Mouse (Mus musculus): ENCODE data around the gene Psg16. TPM values are rescaled to one million over a fixed set of nuclear protein-coding genes. Genes with fewer than 3 reads are reported as not detected.
"Not testable (repeated sequence)": the region's sequence is repeated elsewhere in the genome, so short reads cannot be mapped to it uniquely, and the experiment has no call there.

Psg16 gene
- polyA plus RNA-seq, 1 experiment from 2014 or later = 0.09 TPM

DNA sequence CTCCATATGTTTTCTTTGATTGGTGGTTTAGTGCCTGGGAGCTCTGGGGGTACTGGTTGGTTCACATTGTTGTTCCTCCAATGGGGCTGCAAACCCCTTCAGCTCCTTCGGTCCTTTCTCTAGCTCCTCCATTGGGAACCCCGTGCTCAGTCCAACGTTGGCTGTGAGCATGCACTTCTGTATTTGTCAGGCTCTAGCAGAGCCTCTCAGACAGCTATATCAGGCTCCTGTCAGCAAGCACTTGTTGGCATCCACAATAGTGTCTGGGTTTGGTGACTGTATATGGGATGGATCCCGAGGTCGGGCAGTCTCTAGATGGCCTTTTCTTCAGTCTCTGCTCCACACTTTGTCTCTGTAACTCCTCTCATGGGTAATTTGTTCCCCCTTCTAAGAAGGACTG is 6.2 kb upstream of the Psg16 start:
- H3K36me3 ChIP-seq (ENCODE audit: control insufficient read depth, insufficient read depth, low read length); ATAC-seq (ENCODE audit: insufficient read depth, low FRiP score, low TSS enrichment); H3K4me1 ChIP-seq (ENCODE audit: control insufficient read depth, insufficient read depth, low read length); H3K4me3 ChIP-seq (ENCODE audit: low read depth, low read length); DNase-seq (ENCODE audit: low spot score); H3K4me2 ChIP-seq (ENCODE audit: low read depth); H3K9ac ChIP-seq (ENCODE audit: low read length); H3K9me3 ChIP-seq (ENCODE audit: control insufficient read depth, low read length); H3K27ac ChIP-seq (ENCODE audit: low read depth, low read length); H3K27me3 ChIP-seq (ENCODE audit: control insufficient read depth, insufficient read depth, low read length): not testable (repeated sequence)
- 71% methylated on average over 5 of the region's 5 CpGs for WGBS

DNA sequence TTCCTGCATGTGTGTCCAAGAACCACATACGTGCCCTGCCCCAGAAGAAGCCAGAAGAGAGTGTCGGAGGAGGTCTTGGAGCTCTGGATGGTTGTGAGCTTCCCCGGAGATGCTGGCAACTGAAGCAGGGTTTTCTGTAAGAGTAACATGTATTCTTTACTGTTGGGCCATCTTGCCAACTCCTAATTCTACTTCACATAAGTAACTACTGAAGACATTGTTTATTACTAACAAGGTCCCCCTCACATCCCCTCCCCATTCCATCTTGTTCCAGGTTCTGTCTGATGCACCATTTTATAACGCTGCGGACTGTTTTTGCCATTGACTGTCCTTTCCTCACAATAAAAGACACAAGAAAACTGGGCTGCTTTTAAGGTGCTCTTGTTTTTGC is 332 bp upstream of the Psg16 start:
- WGBS = 53% methylated on average over 5 of the region's 5 CpGs
- H3K9ac ChIP-seq (ENCODE audit: low read length) = no peak overlapping the region
- ATAC-seq (ENCODE audit: insufficient read depth, low FRiP score, low TSS enrichment) (no peak), DNase-seq (ENCODE audit: low spot score) (no peak)
- no peak overlapping the region for H3K4me3 ChIP-seq (ENCODE audit: low read depth, low read length)
- no peaks in the 10 kb centered on the region for H3K27me3 ChIP-seq (ENCODE audit: control insufficient read depth, insufficient read depth, low read length)
- H3K36me3 ChIP-seq (ENCODE audit: control insufficient read depth, insufficient read depth, low read length) = no peaks in the 10 kb centered on the region
- H3K4me2 ChIP-seq (ENCODE audit: low read depth) = no peak overlapping the region
- H3K4me1 ChIP-seq (ENCODE audit: control insufficient read depth, insufficient read depth, low read length) = no peaks in the 10 kb centered on the region
- no peaks in the 10 kb centered on the region for H3K9me3 ChIP-seq (ENCODE audit: control insufficient read depth, low read length)
- no peak overlapping the region for H3K27ac ChIP-seq (ENCODE audit: low read depth, low read length)

- ATAC-seq (ENCODE audit: insufficient read depth, low FRiP score, low TSS enrichment) (no peak), DNase-seq (ENCODE audit: low spot score) (no peak)
- Histone ChIP-seq H3K27me3 (ENCODE audit: control insufficient read depth, insufficient read depth, low read length) (no peaks in the 10 kb centered on the region), H3K4me2 (ENCODE audit: low read depth) (no peak overlapping the region), H3K36me3 (ENCODE audit: control insufficient read depth, insufficient read depth, low read length) (no peaks in the 10 kb centered on the region), H3K27ac (ENCODE audit: low read depth, low read length) (no peak overlapping the region), H3K9ac (ENCODE audit: low read length) (no peak overlapping the region), H3K4me3 (ENCODE audit: low read depth, low read length) (no peak overlapping the region), H3K4me1 (ENCODE audit: control insufficient read depth, insufficient read depth, low read length) (no peaks in the 10 kb centered on the region), H3K9me3 (ENCODE audit: control insufficient read depth, low read length) (no peaks in the 10 kb centered on the region)
- WGBS = 100% methylated on average over 1 of the region's 1 CpGs
Observed at GRCm38 (mm10) chr7:17076542-17076941, 2.7 kb downstream of the Psg16 start.

GRCm38 (mm10) chr7:17078076-17078654 is 4.3 kb downstream of the Psg16 start:
- no peak for DNase-seq (ENCODE audit: low spot score)
- no peak overlapping the region for H3K4me3 ChIP-seq (ENCODE audit: low read depth, low read length)
- H3K27me3 ChIP-seq (ENCODE audit: control insufficient read depth, insufficient read depth, low read length) = no peaks in the 10 kb centered on the region
- H3K27ac ChIP-seq (ENCODE audit: low read depth, low read length) = no peak overlapping the region
- no peaks in the 10 kb centered on the region for H3K36me3 ChIP-seq (ENCODE audit: control insufficient read depth, insufficient read depth, low read length)
- no peak overlapping the region for H3K9ac ChIP-seq (ENCODE audit: low read length)
- ATAC-seq (ENCODE audit: insufficient read depth, low FRiP score, low TSS enrichment) = no peak
- no peaks in the 10 kb centered on the region for H3K9me3 ChIP-seq (ENCODE audit: control insufficient read depth, low read length)
- 85% methylated on average over 7 of the region's 7 CpGs for WGBS
- no peaks in the 10 kb centered on the region for H3K4me1 ChIP-seq (ENCODE audit: control insufficient read depth, insufficient read depth, low read length)
- no peak overlapping the region for H3K4me2 ChIP-seq (ENCODE audit: low read depth)

- WGBS = 83% methylated on average over 4 of the region's 4 CpGs
Observed at GRCm38 (mm10) chr7:17082766-17083165, 8.9 kb downstream of the Psg16 start.

GRCm38 (mm10) chr7:17087731-17088130 is 13.9 kb downstream of the Psg16 start:
- ATAC-seq (ENCODE audit: insufficient read depth, low FRiP score, low TSS enrichment) (no peak), DNase-seq (ENCODE audit: low spot score) (no peak)
- Histone ChIP-seq H3K27ac (ENCODE audit: low read depth, low read length) (no peak overlapping the region), H3K9ac (ENCODE audit: low read length) (no peak overlapping the region), H3K4me1 (ENCODE audit: control insufficient read depth, insufficient read depth, low read length) (no peaks in the 10 kb centered on the region), H3K9me3 (ENCODE audit: control insufficient read depth, low read length) (no peaks in the 10 kb centered on the region; the same call in 1 of the 2 replicates), H3K36me3 (ENCODE audit: control insufficient read depth, insufficient read depth, low read length) (no peaks in the 10 kb centered on the region), H3K27me3 (ENCODE audit: control insufficient read depth, insufficient read depth, low read length) (no peaks in the 10 kb centered on the region), H3K4me3 (ENCODE audit: low read depth, low read length) (no peak overlapping the region), H3K4me2 (ENCODE audit: low read depth) (no peak overlapping the region)
- 70% methylated on average over 3 of the region's 3 CpGs for WGBS

More at GRCm38 (mm10) chr7:17082766-17083165, 8.9 kb downstream of the Psg16 start:
- no peaks in the 10 kb centered on the region; the same call in 1 of the 2 replicates for H3K9me3 ChIP-seq (ENCODE audit: control insufficient read depth, low read length)
- no peak for ATAC-seq (ENCODE audit: insufficient read depth, low FRiP score, low TSS enrichment)
- H3K9ac ChIP-seq (ENCODE audit: low read length) = no peak overlapping the region
- DNase-seq (ENCODE audit: low spot score) = no peak
- no peak overlapping the region for H3K4me2 ChIP-seq (ENCODE audit: low read depth)
- H3K27me3 ChIP-seq (ENCODE audit: control insufficient read depth, insufficient read depth, low read length) = no peaks in the 10 kb centered on the region
- H3K4me3 ChIP-seq (ENCODE audit: low read depth, low read length) = no peak overlapping the region
- H3K27ac ChIP-seq (ENCODE audit: low read depth, low read length) = no peak overlapping the region
- H3K4me1 ChIP-seq (ENCODE audit: control insufficient read depth, insufficient read depth, low read length) = no peaks in the 10 kb centered on the region
- no peaks in the 10 kb centered on the region for H3K36me3 ChIP-seq (ENCODE audit: control insufficient read depth, insufficient read depth, low read length)

DNA sequence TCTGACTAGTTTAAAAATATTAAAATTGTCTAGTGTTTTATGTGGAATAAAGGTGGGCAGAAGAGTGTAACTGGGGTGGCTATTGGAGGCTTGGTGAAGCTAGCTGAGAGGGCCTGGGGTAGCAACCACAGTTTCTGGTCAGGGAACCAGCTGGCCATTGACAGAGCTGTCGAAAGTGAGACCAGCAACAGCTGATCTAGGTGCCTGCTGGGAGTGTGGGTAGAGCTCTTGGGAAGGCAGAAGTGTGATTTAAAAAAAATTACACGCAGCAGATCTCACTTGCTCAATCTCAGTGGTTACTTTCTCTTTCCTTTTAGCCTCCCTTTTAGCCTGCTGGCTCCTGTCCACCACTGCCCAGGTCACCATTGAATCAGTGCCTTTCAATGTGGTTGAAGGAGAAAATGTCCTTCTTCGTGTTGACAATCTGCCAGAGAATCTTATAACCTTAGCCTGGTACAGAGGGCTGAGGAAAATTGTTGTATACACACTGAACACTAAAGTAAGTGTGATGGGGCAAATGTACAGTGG is 16.3 kb downstream of the Psg16 start:
- DNase-seq (ENCODE audit: low spot score) (no peak), ATAC-seq (ENCODE audit: insufficient read depth, low FRiP score, low TSS enrichment) (no peak)
- H3K4me2 ChIP-seq (ENCODE audit: low read depth) = no peak overlapping the region
- no peaks in the 10 kb centered on the region for H3K36me3 ChIP-seq (ENCODE audit: control insufficient read depth, insufficient read depth, low read length)
- H3K4me3 ChIP-seq (ENCODE audit: low read depth, low read length) = no peak overlapping the region
- no peaks in the 10 kb centered on the region; the same call in 1 of the 2 replicates for H3K9me3 ChIP-seq (ENCODE audit: control insufficient read depth, low read length)
- no peaks in the 10 kb centered on the region for H3K4me1 ChIP-seq (ENCODE audit: control insufficient read depth, insufficient read depth, low read length)
- WGBS = 68% methylated on average over 3 of the region's 3 CpGs
- no peak overlapping the region for H3K9ac ChIP-seq (ENCODE audit: low read length)
- no peaks in the 10 kb centered on the region for H3K27me3 ChIP-seq (ENCODE audit: control insufficient read depth, insufficient read depth, low read length)
- no peak overlapping the region for H3K27ac ChIP-seq (ENCODE audit: low read depth, low read length)

DNA sequence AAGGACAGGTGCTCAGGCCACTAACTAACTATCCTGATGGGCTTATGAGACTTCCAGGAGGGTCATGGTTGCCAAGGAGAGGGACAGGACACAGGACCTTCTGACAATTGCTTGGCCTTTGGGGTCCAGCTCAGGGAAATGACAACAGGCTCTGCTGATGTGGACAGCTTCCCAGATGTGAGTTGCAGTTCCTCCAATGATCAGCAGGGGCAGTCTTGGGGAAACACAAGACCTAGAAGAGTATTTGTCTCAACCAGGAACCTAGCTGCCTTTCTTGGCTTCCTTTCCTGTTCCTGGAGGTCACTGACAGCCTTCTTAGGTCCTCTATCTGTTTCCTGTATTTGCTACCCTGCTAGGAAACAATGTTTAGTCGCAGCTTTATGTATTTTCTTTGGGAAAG is 17.4 kb downstream of the Psg16 start:
- no peak for ATAC-seq (ENCODE audit: insufficient read depth, low FRiP score, low TSS enrichment)
- Histone ChIP-seq H3K9me3 (ENCODE audit: control insufficient read depth, low read length) (no peaks in the 10 kb centered on the region; the same call in 1 of the 2 replicates), H3K4me1 (ENCODE audit: control insufficient read depth, insufficient read depth, low read length) (no peaks in the 10 kb centered on the region), H3K36me3 (ENCODE audit: control insufficient read depth, insufficient read depth, low read length) (no peaks in the 10 kb centered on the region), H3K9ac (ENCODE audit: low read length) (no peak overlapping the region), H3K4me2 (ENCODE audit: low read depth) (no peak overlapping the region), H3K4me3 (ENCODE audit: low read depth, low read length) (no peak overlapping the region), H3K27ac (ENCODE audit: low read depth, low read length) (no peak overlapping the region), H3K27me3 (ENCODE audit: control insufficient read depth, insufficient read depth, low read length) (no peaks in the 10 kb centered on the region)
- peak; percentile 10 for DNase-seq (ENCODE audit: low spot score)
- WGBS = 11% methylated on average over 1 of the region's 1 CpGs

DNA sequence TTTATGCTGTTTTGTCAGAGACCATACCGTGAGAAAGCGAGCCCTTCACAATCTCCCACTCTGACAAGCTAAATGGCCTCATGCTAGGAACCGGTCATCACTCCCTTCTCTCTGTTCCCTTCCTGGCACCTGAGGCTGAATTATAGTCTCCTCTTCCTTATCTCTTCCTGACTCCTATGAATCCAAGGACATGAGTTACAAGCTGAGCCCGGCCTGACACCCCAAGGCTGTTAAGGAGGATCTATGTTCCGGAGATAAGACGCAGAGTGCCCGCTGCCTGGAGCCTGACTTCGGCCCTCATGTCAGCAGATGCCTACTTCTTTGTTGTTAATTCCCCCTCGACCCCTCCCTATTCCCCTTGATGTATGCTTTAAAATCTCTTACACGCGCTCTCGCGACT is 27.8 kb downstream of the Psg16 start:
- H3K4me1 ChIP-seq (ENCODE audit: control insufficient read depth, insufficient read depth, low read length); DNase-seq (ENCODE audit: low spot score); ATAC-seq (ENCODE audit: insufficient read depth, low FRiP score, low TSS enrichment): not testable (repeated sequence)

More for the DNA sequence above, 27.8 kb downstream of the Psg16 start:
- not testable (repeated sequence) for H3K4me3 ChIP-seq (ENCODE audit: low read depth, low read length); H3K9ac ChIP-seq (ENCODE audit: low read length); H3K27ac ChIP-seq (ENCODE audit: low read depth, low read length); H3K27me3 ChIP-seq (ENCODE audit: control insufficient read depth, insufficient read depth, low read length); H3K36me3 ChIP-seq (ENCODE audit: control insufficient read depth, insufficient read depth, low read length); H3K9me3 ChIP-seq (ENCODE audit: control insufficient read depth, low read length); H3K4me2 ChIP-seq (ENCODE audit: low read depth)
- WGBS = 91% methylated on average over 13 of the region's 13 CpGs

Data from neural tube, embryonic 11.5 days (tissue).